27 mouse cellular contexts compared by ENCODE assay signal in the genomic region with DNA sequence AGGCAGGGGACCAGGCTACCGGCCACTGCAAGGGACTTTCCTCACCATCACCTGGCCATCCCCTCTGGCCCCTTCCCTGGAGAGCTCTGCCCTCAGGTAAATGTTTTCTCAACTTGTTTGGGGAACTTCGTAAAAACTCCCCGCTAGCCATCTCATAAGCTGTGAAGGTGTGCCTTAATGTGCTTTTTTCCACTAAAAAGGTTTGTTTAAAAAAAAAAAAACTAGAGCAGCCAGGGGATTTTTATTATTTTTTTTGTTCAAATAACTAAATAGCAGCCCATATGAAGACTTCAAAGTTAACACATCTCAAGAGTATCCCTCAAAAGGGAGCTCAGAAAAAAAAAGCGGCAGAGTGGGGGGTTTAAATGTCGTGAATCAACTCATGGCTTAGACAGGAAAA. TPM values are rescaled to one million over a fixed set of nuclear protein-coding genes. Genes with fewer than 3 reads are reported as not detected.
"Had no signal": no experiment of that assay in that cellular context is flagged by ENCODE, and none has a peak within 500 bp of the region (broad histone marks: within the 10 kb centered on the region; RNA-seq: fewer than 3 reads in every experiment).

No protein-coding gene starts in this region.

- H3K9ac ChIP-seq: embryonic facial prominence, embryonic 12.5 days; embryonic facial prominence, embryonic 13.5 days; embryonic facial prominence, embryonic 15.5 days; forebrain, embryonic 12.5 days; forebrain, embryonic 13.5 days; forebrain, embryonic 15.5 days; forebrain, postnatal 0 days had no signal

- DNase-seq: cerebellum, adult 9-10 months; cerebellum, adult 9-11 months; cerebellum, postnatal 10 days; cerebellum, postnatal 14 days; cerebellum, postnatal 25 days; cerebellum, postnatal 36 days; embryo, embryonic 11 days; forebrain, postnatal 0 days; gastrocnemius, adult 2 months; gastrocnemius, postnatal 10 days; gastrocnemius, postnatal 14 days; gastrocnemius, postnatal 25 days; gastrocnemius, postnatal 36 days; heart, adult 18-20 months; heart, adult 2 months had no signal

- H3K4me1 ChIP-seq: embryonic facial prominence, embryonic 10.5 days; embryonic facial prominence, embryonic 12.5 days; embryonic facial prominence, embryonic 13.5 days; embryonic facial prominence, embryonic 15.5 days; forebrain, embryonic 10.5 days; forebrain, embryonic 12.5 days; forebrain, embryonic 13.5 days; forebrain, embryonic 15.5 days had no signal

- H3K9me3 ChIP-seq: embryonic facial prominence, embryonic 10.5 days; embryonic facial prominence, embryonic 12.5 days; embryonic facial prominence, embryonic 13.5 days; embryonic facial prominence, embryonic 15.5 days; forebrain, embryonic 10.5 days; forebrain, embryonic 13.5 days; forebrain, embryonic 15.5 days had no signal

- ATAC-seq: forebrain, embryonic 13.5 days; forebrain, embryonic 14.5 days; forebrain, embryonic 15.5 days; forebrain, embryonic 16.5 days; forebrain, postnatal 0 days had no signal

- H3K4me3 ChIP-seq: embryonic facial prominence, embryonic 10.5 days; embryonic facial prominence, embryonic 12.5 days; embryonic facial prominence, embryonic 13.5 days; embryonic facial prominence, embryonic 15.5 days; erythroblast, embryonic 14.5 days; forebrain, embryonic 10.5 days; forebrain, embryonic 12.5 days; forebrain, embryonic 13.5 days; forebrain, embryonic 15.5 days; gastrocnemius, adult 2 months; heart, adult 2 months had no signal

- H3K27me3 ChIP-seq: embryonic facial prominence, embryonic 12.5 days; embryonic facial prominence, embryonic 13.5 days; embryonic facial prominence, embryonic 15.5 days; forebrain, embryonic 12.5 days; forebrain, embryonic 13.5 days; forebrain, embryonic 15.5 days had no signal

- H3K4me2 ChIP-seq: embryonic facial prominence, embryonic 12.5 days; embryonic facial prominence, embryonic 13.5 days; embryonic facial prominence, embryonic 15.5 days; forebrain, embryonic 12.5 days; forebrain, embryonic 13.5 days; forebrain, embryonic 15.5 days had no signal

- H3K27ac ChIP-seq: embryonic facial prominence, embryonic 10.5 days; embryonic facial prominence, embryonic 12.5 days; embryonic facial prominence, embryonic 13.5 days; embryonic facial prominence, embryonic 15.5 days; forebrain, embryonic 10.5 days; forebrain, embryonic 12.5 days; forebrain, embryonic 13.5 days; forebrain, embryonic 15.5 days; gastrocnemius, adult 2 months; heart, adult 2 months had no signal

- H3K36me3 ChIP-seq: embryonic facial prominence, embryonic 10.5 days; embryonic facial prominence, embryonic 12.5 days; embryonic facial prominence, embryonic 13.5 days; embryonic facial prominence, embryonic 15.5 days; forebrain, embryonic 10.5 days; forebrain, embryonic 12.5 days; forebrain, embryonic 15.5 days had no signal

RNA-seq across cellular contexts. Expression of a gene that starts 7.4 kb away (rescaled TPM):
- total RNA-seq: forebrain, postnatal 0 days; gastrocnemius, adult 8-10 months; gastrocnemius, postnatal 36 days had no signal
